Mouse (Mus musculus) liver, embryonic 14.5 days (tissue): ENCODE results near the gene Nol11. TPM values are rescaled to one million over a fixed set of nuclear protein-coding genes. Genes with fewer than 3 reads are reported as not detected.
"Not testable (repeated sequence)": the region's sequence is repeated elsewhere in the genome, so short reads cannot be mapped to it uniquely, and the experiment has no call there.

Experiments used
- ATAC-seq: fragments of 200-750 bp; cut with Nextera tagmentation; 2 replicates; pipeline ENCODE4 v1.8.0; 2017; ENCODE audit warnings: moderate number of reproducible peaks, mild to moderate bottlenecking, moderate library complexity; ENCODE audit not compliant: insufficient read depth
- DNase-seq, 3 experiments: peaks; one replicate each; pipeline ENCODE4 v3.0.0-alpha.2; 2012 to 2013; ENCODE audit warnings: low read depth in 3 of 3, low spot score in 3 of 3
- H3K27ac ChIP-seq: fragments of 300-500 bp; sonication (generic); 2 replicates; pipeline ENCODE4 v1.5.1; 2014; ENCODE audit warnings: moderate library complexity, mild to moderate bottlenecking, control low read depth, inconsistent platforms
- H3K27me3 ChIP-seq: fragments of 300-500 bp; sonication (generic); 2 replicates; pipeline ENCODE4 v1.6.1; 2014; ENCODE audit warnings: mild to moderate bottlenecking, low read length, moderate library complexity; ENCODE audit not compliant: control insufficient read depth, insufficient read depth
- H3K36me3 ChIP-seq: fragments of 300-500 bp; sonication (generic); replicated peaks from 2 replicates; pipeline ENCODE4 v1.6.1; 2014; ENCODE audit warnings: low read depth; ENCODE audit not compliant: control insufficient read depth, insufficient read depth
- H3K4me1 ChIP-seq, 2 experiments: fragments of 200-500 bp in 1 of 2; fragments of 300-500 bp in 1 of 2; sonication (generic) in 1 of 2; replicated peaks; 2 replicates each; pipeline ENCODE4 v1.6.1; 2012 to 2014; ENCODE audit warnings: antibody characterized with exemption in 1 of 2, inconsistent platforms in 1 of 2, low read length in 1 of 2; ENCODE audit not compliant: control insufficient read depth in 2 of 2, insufficient read depth in 2 of 2
- H3K4me2 ChIP-seq: fragments of 300-500 bp; sonication (generic); 2 replicates; pipeline ENCODE4 v1.6.1; 2014; ENCODE audit warnings: low read depth, mild to moderate bottlenecking, control low read depth, moderate library complexity
- H3K4me3 ChIP-seq, 2 experiments: fragments of 200-500 bp in 1 of 2; fragments of 300-500 bp in 1 of 2; sonication (generic) in 1 of 2; 2 replicates each; pipeline ENCODE4 v1.5.1; 2012 to 2014; ENCODE audit warnings: low read depth in 2 of 2, low read length in 2 of 2, mild to moderate bottlenecking in 2 of 2, control low read depth in 1 of 2, inconsistent platforms in 1 of 2, moderate library complexity in 1 of 2; ENCODE audit not compliant: insufficient read depth in 1 of 2
- H3K9ac ChIP-seq: fragments of 300-500 bp; sonication (generic); replicated peaks from 2 replicates; pipeline ENCODE4 v1.6.1; 2014; ENCODE audit warnings: mild to moderate bottlenecking, control low read depth, moderate library complexity
- H3K9me3 ChIP-seq: fragments of 300-500 bp; sonication (generic); 2 replicates; pipeline ENCODE4 v1.6.1; 2016; ENCODE audit warnings: low read length, mixed read lengths; ENCODE audit not compliant: control insufficient read depth
- CTCF ChIP-seq: IDR thresholded peaks from 2 replicates; pipeline ENCODE4 v1.5.1; 2016; ENCODE audit warnings: antibody characterized with exemption, low read depth, control low read depth
- EP300 ChIP-seq: IDR thresholded peaks from 2 replicates; pipeline ENCODE4 v1.6.1; 2016; ENCODE audit warnings: antibody characterized with exemption, low read depth
- WGBS: fragments of 180-500 bp; shearing (Covaris S2); extraction: QIAGEN DNeasy Blood & Tissue Kit; methylation state at CpG from one replicate; pipeline ENCODE4 v1.1.7; 2014; ENCODE audit not compliant: insufficient replicate concordance; 5-methylcytosine and 5-hydroxymethylcytosine counted together
- polyA plus RNA-seq, 2 experiments: library from polyadenylated mRNA; depleted of rRNA in 1 of 2; stranded (reverse) in 1 of 2; unstranded in 1 of 2; fragments of >200 nt; fragmentation: Nextera tagmentation in 1 of 2; extraction: Ambion mirVana in 1 of 2; gene quantifications; 2 replicates each; pipeline versions ENCODE4 v1.2.1 to v1.2.3; 2012 to 2014

Nol11 gene
- polyA plus RNA-seq, 2 experiments: 11.3 to 19.9 TPM

- DNase-seq: no peak
- WGBS: 37% methylated on average over 5 of the region's 5 CpGs
Measured at GRCm38 (mm10) chr11:107156977-107157642, 32.1 kb downstream of the Nol11 start.

DNA sequence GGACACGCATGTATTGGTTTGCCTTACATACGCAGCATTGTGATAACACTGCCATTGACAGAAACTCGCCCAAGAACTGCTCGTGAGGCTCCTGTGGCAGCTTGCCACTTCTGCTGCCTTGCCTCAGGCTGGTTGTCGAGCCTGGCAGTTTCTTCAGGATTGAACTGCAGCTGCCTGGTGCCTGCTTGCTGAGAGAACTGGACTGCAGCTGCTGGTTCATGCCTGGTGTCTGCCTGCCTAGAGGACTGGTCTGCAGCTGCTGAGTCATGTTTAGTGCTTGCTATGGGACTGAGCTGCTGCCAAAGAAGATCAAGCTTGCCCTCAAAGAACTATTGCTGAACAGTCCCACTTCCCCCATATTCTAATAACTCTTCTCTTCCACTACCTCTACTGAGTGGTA is 33.9 kb downstream of the Nol11 start:
- TF ChIP-seq EP300 (no peak), CTCF (no peak)
- no peak overlapping the region for H3K27ac ChIP-seq
- no peak overlapping the region for H3K4me3 ChIP-seq
- H3K4me2 ChIP-seq: no peak overlapping the region
- no peaks in the 10 kb centered on the region for H3K36me3 ChIP-seq
- H3K9ac ChIP-seq: no peak overlapping the region
- H3K9me3 ChIP-seq: no peaks in the 10 kb centered on the region
- DNase-seq (no peak), ATAC-seq (no peak)
- WGBS: 64% methylated on average over 5 of the region's 5 CpGs
- peaks cover 0 to 4% of the 10 kb centered on the region in 2 experiments; a peak in 1 of 4 replicates for H3K4me1 ChIP-seq
- no peaks in the 10 kb centered on the region for H3K27me3 ChIP-seq

More at GRCm38 (mm10) chr11:107156977-107157642, 32.1 kb downstream of the Nol11 start:
- no peak for TF ChIP-seq CTCF
- H3K27me3 ChIP-seq: no peaks in the 10 kb centered on the region
- H3K4me2 ChIP-seq: no peak overlapping the region
- ATAC-seq: no peak
- no peaks in the 10 kb centered on the region for H3K9me3 ChIP-seq
- no peak overlapping the region for H3K27ac ChIP-seq
- H3K4me3 ChIP-seq: no peak overlapping the region
- no peak overlapping the region for H3K9ac ChIP-seq
- H3K36me3 ChIP-seq: no peaks in the 10 kb centered on the region
- H3K4me1 ChIP-seq: peaks cover 0 to 4% of the 10 kb centered on the region in 2 experiments; a peak in 1 of 4 replicates

GRCm38 (mm10) chr11:107154431-107154830 is 34.8 kb downstream of the Nol11 start:
- 69% methylated on average over 7 of the region's 7 CpGs for WGBS
- no peak overlapping the region for H3K27ac ChIP-seq
- H3K36me3 ChIP-seq: no peaks in the 10 kb centered on the region
- no peak overlapping the region for H3K9ac ChIP-seq
- peaks cover 0 to 4% of the 10 kb centered on the region in 2 experiments; a peak in 1 of 4 replicates for H3K4me1 ChIP-seq
- TF ChIP-seq CTCF: no peak
- no peak for TF ChIP-seq EP300
- DNase-seq (no peak), ATAC-seq (no peak)
- H3K27me3 ChIP-seq: no peaks in the 10 kb centered on the region
- no peak overlapping the region for H3K4me2 ChIP-seq
- no peak overlapping the region for H3K4me3 ChIP-seq
- no peaks in the 10 kb centered on the region for H3K9me3 ChIP-seq

GRCm38 (mm10) chr11:107153645-107154044 is 35.5 kb downstream of the Nol11 start:
- Histone ChIP-seq H3K9me3 (no peaks in the 10 kb centered on the region), H3K27me3 (no peaks in the 10 kb centered on the region), H3K4me1 (peaks cover 0 to 4% of the 10 kb centered on the region in 2 experiments; a peak in 1 of 4 replicates), H3K9ac (no peak overlapping the region), H3K27ac (no peak overlapping the region), H3K4me2 (no peak overlapping the region), H3K4me3 (no peak overlapping the region), H3K36me3 (no peaks in the 10 kb centered on the region)
- DNase-seq: no peak
- WGBS: 61% methylated on average over 5 of the region's 5 CpGs
- TF ChIP-seq CTCF (no peak), EP300 (no peak)
- no peak for ATAC-seq

GRCm38 (mm10) chr11:107151809-107152208 is 37.4 kb downstream of the Nol11 start:
- Histone ChIP-seq H3K4me1 (peaks cover 0 to under 1% of the 10 kb centered on the region in 2 experiments; a peak in 1 of 4 replicates), H3K9ac (no peak overlapping the region), H3K4me3 (no peak overlapping the region), H3K27me3 (no peaks in the 10 kb centered on the region), H3K9me3 (no peaks in the 10 kb centered on the region), H3K36me3 (no peaks in the 10 kb centered on the region), H3K27ac (no peak overlapping the region), H3K4me2 (no peak overlapping the region)
- 63% methylated on average over 7 of the region's 7 CpGs for WGBS
- TF ChIP-seq EP300: no peak
- TF ChIP-seq CTCF: peak; percentile 40
- no peak for ATAC-seq
- DNase-seq: no peak

DNA sequence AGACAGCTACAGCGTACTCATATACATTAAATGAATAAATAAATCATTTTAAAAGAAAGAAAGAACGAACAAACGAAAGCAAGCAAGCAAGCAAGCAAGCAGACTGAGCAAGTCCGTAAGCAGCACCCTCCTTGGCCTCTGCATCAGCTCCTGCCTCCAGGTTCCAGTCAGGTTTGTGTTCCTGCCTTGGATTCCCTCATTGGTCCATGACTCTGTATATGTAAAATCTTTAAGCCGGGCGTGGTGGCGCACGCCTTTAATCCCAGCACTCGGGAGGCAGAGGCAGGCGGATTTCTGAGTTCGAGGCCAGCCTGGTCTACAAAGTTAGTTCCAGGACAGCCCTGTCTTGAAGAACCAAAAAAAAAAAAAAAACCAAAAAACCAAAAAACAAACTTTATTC is 45.2 kb downstream of the Nol11 start:
- DNase-seq, H3K9me3 ChIP-seq, ATAC-seq, H3K27ac ChIP-seq, H3K36me3 ChIP-seq, H3K4me3 ChIP-seq, H3K9ac ChIP-seq, H3K27me3 ChIP-seq, H3K4me1 ChIP-seq, H3K4me2 ChIP-seq: not testable (repeated sequence)
- 76% methylated on average over 11 of the region's 11 CpGs for WGBS
